Mouse (Mus musculus): ENCODE results near the gene 2810408A11Rik. TPM values are rescaled to one million over a fixed set of nuclear protein-coding genes. Genes with fewer than 3 reads are reported as not detected.

Gene 2810408A11Rik
- 1 to 10 TPM in 1 of 2 experiments, under 1 TPM in 1; 0.95 to 1.9 TPM for total RNA-seq (2023)

GRCm38 (mm10) chr11:69900471-69901405, at the start of gene 2810408A11Rik, which contains the start of gene Neurl4:
Gene 2810408A11Rik (minus strand): TSS chr11:69900987.
Gene Neurl4 (plus strand): TSS chr11:69901072.

GRCm38 (mm10) chr11:69948066-69948762, 47.4 kb upstream of the 2810408A11Rik start, which contains the start of gene Slc2a4:
Gene Slc2a4 (minus strand): TSS chr11:69948188.

GRCm38 (mm10) chr11:69935137-69935879, 34.5 kb upstream of the 2810408A11Rik start, which contains the start of gene Ybx2:
Gene Ybx2 (plus strand): TSS chr11:69935796.

GRCm38 (mm10) chr11:69921114-69922011, 20.6 kb upstream of the 2810408A11Rik start, which contains the start of gene Eif5a:
Gene Eif5a (minus strand): TSS chr11:69921958.

GRCm38 (mm10) chr11:69913554-69914371, 13.0 kb upstream of the 2810408A11Rik start, which contains the start of gene Gps2:
Gene Gps2 (plus strand): TSS chr11:69913888.

GRCm38 (mm10) chr11:69895291-69895690, 5.5 kb downstream of the 2810408A11Rik start, which contains the start of gene Acap1:
Gene Acap1 (minus strand): TSS chr11:69895539.

GRCm38 (mm10) chr11:69880853-69881603, 19.8 kb downstream of the 2810408A11Rik start, which contains the start of gene Kctd11:
Gene Kctd11 (minus strand): TSS chr11:69881406.

GRCm38 (mm10) chr11:69877878-69878277, 22.9 kb downstream of the 2810408A11Rik start, which contains the start of gene Tmem95:
Gene Tmem95 (minus strand): TSS chr11:69878018.

GRCm38 (mm10) chr11:69858113-69858998, 42.4 kb downstream of the 2810408A11Rik start, which contains the start of gene Tnk1:
Gene Tnk1 (minus strand): TSS chr11:69858730.

Other genes with a start within 250 kb of the 2810408A11Rik start
- gene Sox15, start 245.7 kb downstream of the 2810408A11Rik start, total RNA-seq (2023): under 1 TPM in 1 of 2 experiments, not detected in 1; 0.62 TPM
- gene Mpdu1, start 238.3 kb downstream of the 2810408A11Rik start, total RNA-seq (2023): 10 to 100 TPM; 54.1 to 58.1 TPM
- 100 to 1,000 TPM; 111 to 170 TPM for gene Cd68, start 234.8 kb downstream of the 2810408A11Rik start, total RNA-seq (2023)
- 100 to 1,000 TPM; 570 to 577 TPM for gene Eif4a1, start 228.6 kb downstream of the 2810408A11Rik start, total RNA-seq (2023)
- 10 to 100 TPM; 66.6 to 83.8 TPM for gene Senp3, start 218.9 kb downstream of the 2810408A11Rik start, total RNA-seq (2023)
- gene Tnfsf13, start 215.2 kb downstream of the 2810408A11Rik start, total RNA-seq (2023): 10 to 100 TPM; 12.1 to 17.1 TPM
- gene Tnfsf12, start 205.1 kb downstream of the 2810408A11Rik start, total RNA-seq (2023): 10 to 100 TPM in 1 of 2 experiments, 1 to 10 TPM in 1; 6.9 to 12.4 TPM
- 1 to 10 TPM; 4.5 to 7.2 TPM for gene Tnfsfm13, start 204.9 kb downstream of the 2810408A11Rik start, total RNA-seq (2023)
- gene Polr2a, start 142.3 kb downstream of the 2810408A11Rik start, total RNA-seq (2023): 10 to 100 TPM; 81.5 to 86.5 TPM
- not detected for gene Slc35g3, start 139.0 kb downstream of the 2810408A11Rik start, total RNA-seq (2023)
- 1 to 10 TPM; 2.8 to 2.9 TPM for gene Zbtb4, start 135.1 kb downstream of the 2810408A11Rik start, total RNA-seq (2023)
- gene Chrnb1, start 105.0 kb downstream of the 2810408A11Rik start, total RNA-seq (2023): 1 to 10 TPM in 1 of 2 experiments, under 1 TPM in 1; 0.86 to 1.8 TPM
- under 1 TPM in 1 of 2 experiments, not detected in 1; 0.11 TPM for gene Fgf11, start 99.1 kb downstream of the 2810408A11Rik start, total RNA-seq (2023)
- not detected for gene Tmem102, start 95.4 kb downstream of the 2810408A11Rik start, total RNA-seq (2023)
- gene Gm39566, start 85.7 kb downstream of the 2810408A11Rik start, total RNA-seq (2023): not detected
- gene Spem2, start 82.5 kb downstream of the 2810408A11Rik start, total RNA-seq (2023): not detected
- not detected for gene Spem1, start 78.8 kb downstream of the 2810408A11Rik start, total RNA-seq (2023)
- 1 to 10 TPM; 1.5 to 1.8 TPM for gene Nlgn2, start 63.2 kb downstream of the 2810408A11Rik start, total RNA-seq (2023)
- 100 to 1,000 TPM in 1 of 2 experiments, 10 to 100 TPM in 1; 99.9 to 101 TPM for gene Tmem256, start 62.5 kb downstream of the 2810408A11Rik start, total RNA-seq (2023)
- 10 to 100 TPM; 34.4 to 38.0 TPM for gene Plscr3, start 54.6 kb downstream of the 2810408A11Rik start, total RNA-seq (2023)
- not detected for gene Tnk1, start 42.3 kb downstream of the 2810408A11Rik start, total RNA-seq (2023)
- not detected for gene Tmem95, start 23.0 kb downstream of the 2810408A11Rik start, total RNA-seq (2023)
- 1 to 10 TPM; 8.4 to 8.8 TPM for gene Kctd11, start 19.6 kb downstream of the 2810408A11Rik start, total RNA-seq (2023)
- gene Acap1, start 5.4 kb downstream of the 2810408A11Rik start, total RNA-seq (2023): 100 to 1,000 TPM; 261 to 285 TPM
- gene Neurl4, start 85 bp upstream of the 2810408A11Rik start, total RNA-seq (2023): 10 to 100 TPM; 17.9 to 18.5 TPM
- 10 to 100 TPM; 75.4 to 79.7 TPM for gene Gps2, start 12.9 kb upstream of the 2810408A11Rik start, total RNA-seq (2023)
- 100 to 1,000 TPM; 498 to 503 TPM for gene Eif5a, start 21.0 kb upstream of the 2810408A11Rik start, total RNA-seq (2023)
- not detected for gene Ybx2, start 34.8 kb upstream of the 2810408A11Rik start, total RNA-seq (2023)
- gene Slc2a4, start 47.2 kb upstream of the 2810408A11Rik start, total RNA-seq (2023): under 1 TPM; 0.55 to 0.60 TPM
- not detected for gene Cldn7, start 63.8 kb upstream of the 2810408A11Rik start, total RNA-seq (2023)
- 10 to 100 TPM; 65.2 to 68.4 TPM for gene Ctdnep1, start 80.2 kb upstream of the 2810408A11Rik start, total RNA-seq (2023)
- 10 to 100 TPM; 25.3 to 27.8 TPM for gene Elp5, start 81.5 kb upstream of the 2810408A11Rik start, total RNA-seq (2023)
- gene Gabarap, start 90.2 kb upstream of the 2810408A11Rik start, total RNA-seq (2023): 100 to 1,000 TPM; 537 TPM
- gene Phf23, start 94.8 kb upstream of the 2810408A11Rik start, total RNA-seq (2023): 10 to 100 TPM; 43.3 to 47.1 TPM
- gene Dvl2, start 99.6 kb upstream of the 2810408A11Rik start, total RNA-seq (2023): 10 to 100 TPM; 17.5 to 21.4 TPM
- 10 to 100 TPM; 34.6 to 40.2 TPM for gene Acadvl, start 114.4 kb upstream of the 2810408A11Rik start, total RNA-seq (2023)
- gene Dlg4, start 116.0 kb upstream of the 2810408A11Rik start, total RNA-seq (2023): 1 to 10 TPM; 5.7 to 6.7 TPM
- gene Asgr1, start 153.1 kb upstream of the 2810408A11Rik start, total RNA-seq (2023): not detected
- gene Asgr2, start 191.7 kb upstream of the 2810408A11Rik start, total RNA-seq (2023): under 1 TPM in 1 of 2 experiments, not detected in 1; 0.42 TPM
- 10 to 100 TPM; 11.4 to 12.2 TPM for gene Mgl2, start 229.3 kb upstream of the 2810408A11Rik start, total RNA-seq (2023)